Mouse (Mus musculus) urinary bladder, postnatal 10 days (tissue): Measurements from ENCODE around the gene Lancl2.

ENCODE experiments used
- DNase-seq: peaks from one replicate; pipeline ENCODE4 v3.0.0; 2022; ENCODE audit warnings: low spot score

Gene Lancl2

DNA sequence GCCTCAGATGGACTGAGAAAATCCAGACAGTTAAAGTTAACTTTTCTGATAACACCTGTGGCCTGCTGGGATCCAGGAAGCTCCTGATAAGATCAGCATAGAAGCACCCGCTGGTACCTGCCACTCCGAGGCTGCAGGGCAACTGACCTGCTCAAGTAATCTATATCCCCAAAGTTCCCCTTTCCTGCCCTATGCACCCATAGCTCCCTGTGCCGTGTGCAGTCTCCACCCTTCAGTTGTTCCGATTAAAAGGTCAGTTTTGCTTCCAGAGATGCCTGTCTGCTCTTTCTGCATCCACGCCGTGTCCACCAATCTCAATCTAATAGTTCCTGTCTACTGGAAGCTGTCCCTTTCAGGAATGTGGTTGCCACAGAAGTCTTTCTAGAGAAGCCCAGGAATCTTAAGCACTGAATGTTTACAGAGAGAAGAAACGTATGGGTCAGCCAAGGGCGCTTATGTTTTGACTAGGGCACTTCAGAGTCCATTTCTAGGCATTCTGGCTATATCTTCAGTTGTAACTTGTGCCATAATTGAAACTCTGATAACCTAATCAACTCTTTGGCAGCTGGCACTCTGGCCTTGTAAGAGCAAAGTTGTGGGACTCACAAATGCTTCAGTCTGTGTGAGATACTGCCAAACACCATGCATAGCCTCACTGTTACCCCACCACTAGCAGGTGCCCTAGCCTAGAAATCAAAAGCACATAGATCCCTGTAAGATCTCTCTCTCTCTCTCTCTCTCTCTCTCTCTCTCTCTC is 65.0 kb downstream of the Lancl2 start:
- no peak for DNase-seq

GRCm38 (mm10) chr6:57768948-57769525 is 66.7 kb downstream of the Lancl2 start:
- no peak for DNase-seq

DNA sequence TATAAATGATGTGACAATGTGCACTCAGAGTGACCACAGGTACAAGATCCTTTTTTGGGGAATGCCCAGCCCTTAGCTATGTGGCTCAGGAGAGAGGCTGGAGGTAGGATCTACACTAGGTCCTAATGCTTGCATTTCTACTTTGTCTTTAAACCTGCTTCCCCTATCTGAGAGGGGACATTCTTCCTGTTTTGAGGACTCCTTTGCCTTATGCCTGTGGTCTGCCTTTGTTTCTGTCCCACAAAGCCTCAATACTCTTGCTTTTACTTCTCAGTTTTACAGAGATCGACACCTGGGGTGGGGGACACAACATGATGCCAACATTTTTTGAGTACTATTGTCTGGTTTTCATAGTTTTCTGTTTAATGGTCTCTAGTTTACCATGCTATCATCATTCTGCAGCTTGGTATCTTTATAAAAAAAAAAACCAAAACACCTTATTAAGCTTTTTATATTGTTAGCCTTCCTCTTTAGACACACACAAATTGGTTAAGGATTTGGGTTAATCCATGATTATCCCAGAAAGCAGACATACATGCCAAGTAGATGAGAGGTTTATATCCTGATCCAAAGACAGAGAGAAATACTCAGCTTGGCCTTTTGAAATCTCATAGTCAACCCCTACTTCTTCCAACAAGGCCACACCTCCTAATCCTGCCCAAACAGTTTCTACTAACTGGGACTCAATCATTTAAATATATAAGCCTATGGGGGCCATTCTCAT is 68.3 kb downstream of the Lancl2 start:
- no peak for DNase-seq

- DNase-seq = no peak
Observed at GRCm38 (mm10) chr6:57773792-57774191, 71.5 kb downstream of the Lancl2 start.

- no peak for DNase-seq
Observed at GRCm38 (mm10) chr6:57780359-57780758, 78.0 kb downstream of the Lancl2 start.

GRCm38 (mm10) chr6:57782658-57783057 is 80.3 kb downstream of the Lancl2 start:
- no peak for DNase-seq

DNA sequence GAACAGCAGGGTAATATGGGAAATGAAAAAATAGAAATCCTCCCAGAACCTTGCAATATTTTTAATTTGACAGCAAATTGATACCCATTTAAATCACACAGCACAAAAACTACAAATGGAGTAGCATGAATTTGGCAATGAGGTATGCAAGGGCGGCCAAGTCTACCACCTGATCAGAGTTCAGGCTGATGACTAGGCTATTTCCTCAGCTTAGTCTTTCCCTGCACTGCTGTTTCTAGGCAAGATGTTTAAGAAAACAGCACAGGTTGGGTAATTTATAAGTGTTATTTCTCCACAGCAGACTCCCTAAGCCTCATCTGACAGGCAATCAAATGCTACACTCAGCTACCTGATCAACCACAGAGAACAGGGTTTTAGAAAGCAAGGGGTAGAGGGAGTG is 81.9 kb downstream of the Lancl2 start:
- no peak for DNase-seq

GRCm38 (mm10) chr6:57787376-57787775 is 85.0 kb downstream of the Lancl2 start:
- DNase-seq = no peak
